27 mouse cellular contexts compared by ENCODE assay signal in the genomic region with DNA sequence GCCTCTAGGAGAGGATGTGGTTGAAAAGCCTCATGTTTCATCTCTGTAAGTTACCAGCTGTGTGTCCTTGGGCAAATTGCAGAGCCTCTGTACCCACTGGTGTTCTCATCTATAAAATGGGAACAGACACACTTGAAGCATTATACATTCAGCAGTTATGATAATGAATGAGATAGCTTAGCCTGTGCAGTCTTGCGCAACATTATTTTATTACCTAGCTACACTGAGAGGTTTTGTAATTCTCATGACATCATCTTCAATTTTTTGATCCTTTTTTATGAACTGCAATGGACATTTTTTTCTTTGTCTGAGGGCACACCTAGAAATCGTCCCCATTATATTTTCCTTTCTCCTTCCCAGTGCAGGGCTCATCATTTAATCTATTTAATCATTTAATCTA.
"Had no signal": no experiment of that assay in that cellular context is flagged by ENCODE, and none has a peak within 500 bp of the region (broad histone marks: within the 10 kb centered on the region; RNA-seq: fewer than 3 reads in every experiment).

No protein-coding gene starts in this region.

- H3K9ac ChIP-seq: hindbrain, embryonic 12.5 days; hindbrain, embryonic 14.5 days; intestine, embryonic 15.5 days; limb, embryonic 12.5 days; liver, embryonic 13.5 days; liver, embryonic 15.5 days had no signal

- H3K4me1 ChIP-seq: hindbrain, embryonic 10.5 days; hindbrain, embryonic 12.5 days; intestine, embryonic 15.5 days; limb, embryonic 10.5 days; limb, embryonic 12.5 days; liver, embryonic 13.5 days; liver, embryonic 15.5 days had no signal

- H3K9me3 ChIP-seq: hindbrain, embryonic 10.5 days; hindbrain, embryonic 12.5 days; intestine, embryonic 15.5 days; limb, embryonic 10.5 days; limb, embryonic 12.5 days; liver, embryonic 13.5 days; liver, embryonic 15.5 days had no signal

- H3K4me3 ChIP-seq: heart, adult 2 months; hindbrain, embryonic 10.5 days; hindbrain, embryonic 12.5 days; intestine, embryonic 15.5 days; layer of hippocampus, adult 2 months; left cerebral cortex, adult 2 months; limb, embryonic 10.5 days; limb, embryonic 12.5 days; liver, embryonic 13.5 days; liver, embryonic 15.5 days had no signal

- H3K27ac ChIP-seq: heart, adult 2 months; hindbrain, embryonic 10.5 days; hindbrain, embryonic 12.5 days; hindbrain, embryonic 14.5 days; intestine, embryonic 15.5 days; layer of hippocampus, adult 2 months; left cerebral cortex, adult 2 months; limb, embryonic 10.5 days; limb, embryonic 12.5 days; liver, embryonic 13.5 days; liver, embryonic 15.5 days had no signal

- H3K36me3 ChIP-seq: hindbrain, embryonic 10.5 days; hindbrain, embryonic 12.5 days; intestine, embryonic 15.5 days; limb, embryonic 10.5 days; limb, embryonic 12.5 days; liver, embryonic 13.5 days; liver, embryonic 15.5 days had no signal

- ATAC-seq: hindbrain, embryonic 16.5 days; inflammation-experienced regulatory T-cells, adult 6 months; intestine, embryonic 15.5 days; intestine, postnatal 0 days had no signal

- H3K27me3 ChIP-seq: hindbrain, embryonic 12.5 days; intestine, embryonic 15.5 days; limb, embryonic 12.5 days; liver, embryonic 13.5 days; liver, embryonic 15.5 days had no signal

- DNase-seq: gastrocnemius, postnatal 14 days; gastrocnemius, postnatal 36 days; heart, adult 11 months; heart, adult 2 months; heart, postnatal 10 days; heart, postnatal 4 days; kidney, adult 18-20 months; kidney, adult 8-10 months; kidney, postnatal 10 days; kidney, postnatal 25 days; kidney, postnatal 4 days; liver; liver, embryonic 13.5 days had no signal

- H3K4me2 ChIP-seq: heart, embryonic 11.5 days; hindbrain, embryonic 12.5 days; hindbrain, embryonic 14.5 days; intestine, embryonic 15.5 days; limb, embryonic 12.5 days; liver, embryonic 11.5 days; liver, embryonic 13.5 days; liver, embryonic 15.5 days had no signal
